Mouse (Mus musculus) stomach, embryonic 14.5 days (tissue): ENCODE data around the gene Snta1. TPM values are rescaled to one million over a fixed set of nuclear protein-coding genes. Genes with fewer than 3 reads are reported as not detected.

Experiments used
- ATAC-seq: fragments of 200-750 bp; cut with Nextera tagmentation; 2 replicates; pipeline ENCODE4 v1.8.0; 2017; ENCODE audit warnings: low read depth, moderate TSS enrichment; ENCODE audit not compliant: insufficient number of reproducible peaks, insufficient read depth, low FRiP score
- H3K27ac ChIP-seq: fragments of 300-500 bp; sonication (generic); 2 replicates; pipeline ENCODE4 v1.5.1; 2014; ENCODE audit warnings: mild to moderate bottlenecking, low read length, moderate library complexity, mixed read lengths
- H3K27me3 ChIP-seq: fragments of 300-500 bp; sonication (generic); 2 replicates; pipeline ENCODE4 v1.6.1; 2014; ENCODE audit warnings: low read length, control low read depth, mixed read lengths; ENCODE audit not compliant: control insufficient read depth, insufficient read depth
- H3K36me3 ChIP-seq: fragments of 300-500 bp; sonication (generic); 2 replicates; pipeline ENCODE4 v1.6.1; 2014; ENCODE audit warnings: mild to moderate bottlenecking, control low read depth, low read length, moderate library complexity, mixed read lengths; ENCODE audit not compliant: control insufficient read depth, insufficient read depth
- H3K4me1 ChIP-seq: fragments of 300-500 bp; sonication (generic); 2 replicates; pipeline ENCODE4 v1.6.1; 2014; ENCODE audit warnings: low read length, control low read depth, mixed read lengths; ENCODE audit not compliant: control insufficient read depth, insufficient read depth
- H3K4me2 ChIP-seq: fragments of 300-500 bp; sonication (generic); replicated peaks from 2 replicates; pipeline ENCODE4 v1.6.1; 2014; ENCODE audit warnings: low read depth, low read length, control low read depth
- H3K4me3 ChIP-seq: fragments of 300-500 bp; sonication (generic); 2 replicates; pipeline ENCODE4 v1.5.1; 2014; ENCODE audit warnings: low read depth, low read length, control low read depth
- H3K9ac ChIP-seq: fragments of 300-500 bp; sonication (generic); replicated peaks from 2 replicates; pipeline ENCODE4 v1.6.1; 2014; ENCODE audit warnings: low read depth, mild to moderate bottlenecking, control low read depth, low read length, moderate library complexity, mixed read lengths
- H3K9me3 ChIP-seq: fragments of 300-500 bp; sonication (generic); 2 replicates; pipeline ENCODE4 v1.6.1; 2016; ENCODE audit warnings: low read depth, low read length, control low read depth; ENCODE audit not compliant: control insufficient read depth
- whole genome bisulfite sequencing: fragments of 180-500 bp; shearing (Covaris S2); extraction: QIAGEN DNeasy Blood & Tissue Kit; methylation state at CpG from one replicate; pipeline ENCODE4 v1.1.7; 2014; 5-methylcytosine and 5-hydroxymethylcytosine counted together
- polyA plus RNA-seq: library from polyadenylated mRNA; unstranded; fragments of >200 nt; fragmentation: Nextera tagmentation; extraction: Ambion mirVana; gene quantifications from 2 replicates; pipeline ENCODE4 v1.2.1, GENCODE M21; 2014

Snta1 gene
- polyA plus RNA-seq, 1 experiment from 2014 or later = 2.4 TPM

- WGBS = 84% methylated on average over 9 of the region's 9 CpGs
- Histone ChIP-seq H3K4me1 (no peaks in the 10 kb centered on the region), H3K27ac (no peak overlapping the region), H3K9ac (no peak overlapping the region), H3K4me3 (no peak overlapping the region), H3K27me3 (no peaks in the 10 kb centered on the region), H3K4me2 (no peak overlapping the region), H3K36me3 (no peaks in the 10 kb centered on the region), H3K9me3 (no peaks in the 10 kb centered on the region)
- no peak for ATAC-seq
Observed at GRCm38 (mm10) chr2:154419631-154420515, 12.0 kb upstream of the Snta1 start.

DNA sequence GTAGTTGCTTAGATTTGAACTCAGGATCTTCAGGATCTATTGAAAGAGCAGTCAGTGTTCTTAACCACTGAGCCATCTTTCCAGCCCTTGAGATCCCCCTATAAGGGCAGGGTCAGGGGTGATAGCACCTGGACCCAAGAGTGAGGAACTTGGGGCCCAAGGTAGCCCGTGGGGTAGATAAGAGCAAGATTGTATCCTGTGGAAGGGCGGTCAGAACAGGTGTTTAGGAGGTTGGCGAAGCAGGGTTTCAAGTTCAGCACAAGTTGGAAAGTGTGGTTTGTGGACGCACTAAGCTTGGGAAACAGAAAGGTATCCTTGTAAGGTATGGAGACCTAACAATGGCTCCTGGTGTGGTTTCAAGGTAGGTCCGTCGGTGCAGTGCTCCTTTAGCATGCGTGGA lies 10.1 kb upstream of the Snta1 start:
- H3K4me2 ChIP-seq = no peak overlapping the region
- no peak overlapping the region for H3K27ac ChIP-seq
- H3K27me3 ChIP-seq = no peaks in the 10 kb centered on the region
- H3K36me3 ChIP-seq = no peaks in the 10 kb centered on the region
- no peak overlapping the region for H3K9ac ChIP-seq
- no peak overlapping the region for H3K4me3 ChIP-seq
- H3K9me3 ChIP-seq = no peaks in the 10 kb centered on the region
- no peaks in the 10 kb centered on the region for H3K4me1 ChIP-seq
- ATAC-seq = no peak
- WGBS = 89% methylated on average over 7 of the region's 7 CpGs

- no peaks in the 10 kb centered on the region for H3K27me3 ChIP-seq
- no peaks in the 10 kb centered on the region for H3K9me3 ChIP-seq
- WGBS = 7% methylated on average over 3 of the region's 3 CpGs
- H3K4me1 ChIP-seq = no peaks in the 10 kb centered on the region
- H3K27ac ChIP-seq = no peak overlapping the region
- no peak overlapping the region for H3K4me3 ChIP-seq
- H3K36me3 ChIP-seq = no peaks in the 10 kb centered on the region
- H3K4me2 ChIP-seq = no peak overlapping the region
- ATAC-seq = no peak
- H3K9ac ChIP-seq = no peak overlapping the region
Observed at GRCm38 (mm10) chr2:154417107-154417506, 9.2 kb upstream of the Snta1 start.

DNA sequence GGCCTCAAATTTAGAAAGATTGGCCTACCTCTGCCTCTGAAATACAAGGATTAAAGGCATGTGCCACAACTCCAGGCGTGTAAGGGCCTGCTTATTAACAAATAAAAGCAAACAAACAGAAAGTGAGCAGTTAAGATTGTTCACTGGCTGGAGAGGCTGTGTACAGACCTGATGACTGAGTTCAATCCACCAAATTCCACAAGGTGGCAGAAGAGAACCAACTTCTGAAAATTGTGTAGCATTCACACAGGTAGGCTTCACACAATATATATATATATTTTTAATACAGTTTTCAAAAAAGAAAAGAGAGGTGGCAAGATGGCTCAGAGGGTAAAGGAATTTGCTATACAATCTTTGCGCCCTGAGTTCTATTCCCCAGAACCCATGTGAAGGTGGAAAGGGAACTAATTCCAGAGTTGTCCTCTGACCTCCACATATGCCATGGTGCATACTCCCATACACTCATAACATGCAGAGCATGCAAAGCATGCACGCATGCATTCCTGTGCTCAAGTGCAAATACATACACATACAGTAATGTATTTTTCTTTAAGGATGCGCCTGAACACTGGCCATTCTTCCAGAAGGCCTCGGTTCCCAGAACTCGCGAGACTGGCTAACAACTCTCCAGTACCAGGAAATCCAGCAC lies 4.2 kb upstream of the Snta1 start:
- Histone ChIP-seq H3K4me1 (no peaks in the 10 kb centered on the region), H3K4me3 (no peak overlapping the region), H3K27ac (no peak overlapping the region), H3K9me3 (no peaks in the 10 kb centered on the region), H3K4me2 (no peak overlapping the region), H3K27me3 (no peaks in the 10 kb centered on the region), H3K36me3 (no peaks in the 10 kb centered on the region), H3K9ac (no peak overlapping the region)
- ATAC-seq = no peak
- WGBS = 65% methylated on average over 7 of the region's 7 CpGs

GRCm38 (mm10) chr2:154410355-154410754 lies 2.5 kb upstream of the Snta1 start:
- no peak overlapping the region for H3K4me2 ChIP-seq
- H3K4me3 ChIP-seq = no peak overlapping the region
- H3K4me1 ChIP-seq = no peaks in the 10 kb centered on the region
- WGBS = 63% methylated on average over 2 of the region's 2 CpGs
- H3K9me3 ChIP-seq = no peaks in the 10 kb centered on the region
- ATAC-seq = no peak
- no peaks in the 10 kb centered on the region for H3K27me3 ChIP-seq
- no peak overlapping the region for H3K27ac ChIP-seq
- no peaks in the 10 kb centered on the region for H3K36me3 ChIP-seq
- no peak overlapping the region for H3K9ac ChIP-seq

DNA sequence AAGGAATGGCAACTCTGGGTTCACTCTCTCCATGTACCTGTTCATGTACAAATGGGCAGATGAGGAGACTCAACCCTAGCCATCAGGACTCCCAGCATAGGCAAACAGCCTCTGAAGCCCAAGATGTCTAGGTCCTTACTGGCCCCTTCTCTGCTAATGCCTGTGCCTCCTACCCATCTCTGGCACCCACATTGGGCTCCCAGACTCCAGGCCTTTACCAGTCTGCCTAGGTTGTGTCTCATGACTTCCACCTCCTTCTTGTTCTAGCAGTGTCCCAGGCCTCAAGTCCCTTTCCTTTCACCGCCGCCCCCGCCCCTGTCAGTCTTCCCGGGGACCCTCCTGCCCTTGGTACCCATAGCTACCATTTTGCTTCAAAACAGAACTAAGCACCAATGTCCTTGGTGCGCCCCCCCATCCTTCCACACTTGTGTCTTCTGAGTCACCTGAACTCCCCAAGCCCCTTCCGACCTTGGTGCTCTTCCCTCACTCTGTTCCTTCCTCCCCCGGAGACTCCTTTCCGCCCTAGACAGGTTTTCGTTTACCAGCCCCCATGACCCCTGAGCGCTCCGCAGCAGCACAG lies 746 bp downstream of the Snta1 start:
- Histone ChIP-seq H3K27me3 (no peaks in the 10 kb centered on the region), H3K27ac (no peak overlapping the region), H3K4me2 (peak overlapping the region; percentile 50), H3K36me3 (no peaks in the 10 kb centered on the region), H3K9ac (peak overlapping the region; percentile 26; the same call in 1 of the 2 replicates), H3K9me3 (no peaks in the 10 kb centered on the region), H3K4me1 (peaks cover 5% of the 10 kb centered on the region; the same call in 1 of the 2 replicates), H3K4me3 (peak overlapping the region; percentile 58)
- no peak for ATAC-seq
- WGBS = 29% methylated on average over 11 of the region's 11 CpGs

GRCm38 (mm10) chr2:154405447-154405994 lies 2.4 kb downstream of the Snta1 start:
- Histone ChIP-seq H3K27ac (no peak overlapping the region), H3K9ac (no peak overlapping the region), H3K9me3 (no peaks in the 10 kb centered on the region), H3K27me3 (no peaks in the 10 kb centered on the region), H3K4me3 (no peak overlapping the region), H3K4me1 (peaks cover 5% of the 10 kb centered on the region; the same call in 1 of the 2 replicates), H3K4me2 (no peak overlapping the region), H3K36me3 (no peaks in the 10 kb centered on the region)
- WGBS = 57% methylated on average over 5 of the region's 5 CpGs
- no peak for ATAC-seq

DNA sequence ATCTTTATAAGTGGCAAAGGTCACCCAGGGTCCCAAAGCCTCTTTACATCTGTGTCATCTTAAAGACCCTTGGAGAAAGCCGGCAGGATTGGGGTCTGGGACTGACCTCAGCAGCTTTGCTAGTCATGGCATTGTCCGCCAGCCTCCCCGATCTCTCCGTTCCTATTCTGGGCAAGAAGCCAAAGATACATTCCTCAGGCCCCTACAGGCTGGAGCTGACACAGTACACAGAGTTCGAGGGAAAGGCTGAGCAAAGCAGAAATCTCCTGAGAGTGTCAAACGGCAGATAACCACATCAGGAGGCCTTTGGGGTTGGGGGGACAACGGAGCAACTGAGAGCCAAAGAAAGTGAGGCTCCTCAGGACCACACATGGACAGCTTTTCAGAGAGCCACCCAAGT lies 5.1 kb downstream of the Snta1 start:
- Histone ChIP-seq H3K27ac (peak overlapping the region; percentile 0; the same call in 1 of the 2 replicates), H3K9ac (no peak overlapping the region)
- WGBS = 8% methylated on average over 7 of the region's 7 CpGs

More for the DNA sequence above, 5.1 kb downstream of the Snta1 start:
- Histone ChIP-seq H3K4me1 (peaks cover 5% of the 10 kb centered on the region; the same call in 1 of the 2 replicates), H3K4me2 (no peak overlapping the region), H3K4me3 (no peak overlapping the region), H3K9me3 (no peaks in the 10 kb centered on the region), H3K36me3 (no peaks in the 10 kb centered on the region), H3K27me3 (no peaks in the 10 kb centered on the region)
- ATAC-seq = peak; percentile 80
